Mouse (Mus musculus) layer of hippocampus, adult 9-10 months (tissue): ENCODE measurements around the gene D330020A13Rik.

ENCODE experiments used
- DNase-seq: peaks from one replicate; pipeline ENCODE4 v3.0.0; 2022; ENCODE audit warnings: low spot score

Gene D330020A13Rik

GRCm38 (mm10) chr6:120294056-120294784 lies at the start of gene D330020A13Rik, which contains the start of gene B4galnt3:
Gene D330020A13Rik, plus strand, starts transcription at chr6:120294364.
Gene B4galnt3, minus strand, starts transcription at chr6:120294559.
- DNase-seq: no peak

- no peak for DNase-seq
Observed at GRCm38 (mm10) chr6:120246676-120247075, 47.5 kb upstream of the D330020A13Rik start.

- no peak for DNase-seq
Observed at GRCm38 (mm10) chr6:120249831-120250230, 44.3 kb upstream of the D330020A13Rik start.

- no peak for DNase-seq
Observed at GRCm38 (mm10) chr6:120251010-120251409, 43.2 kb upstream of the D330020A13Rik start.

GRCm38 (mm10) chr6:120252741-120253140 lies 41.4 kb upstream of the D330020A13Rik start:
- DNase-seq: no peak

- DNase-seq: no peak
Observed at GRCm38 (mm10) chr6:120254640-120255039, 39.5 kb upstream of the D330020A13Rik start.

GRCm38 (mm10) chr6:120255144-120255543 lies 39.0 kb upstream of the D330020A13Rik start:
- DNase-seq: no peak

GRCm38 (mm10) chr6:120255701-120256100 lies 38.5 kb upstream of the D330020A13Rik start:
- no peak for DNase-seq

- DNase-seq: no peak
Observed at GRCm38 (mm10) chr6:120256431-120256935, 37.7 kb upstream of the D330020A13Rik start.

- no peak for DNase-seq
Observed at GRCm38 (mm10) chr6:120259481-120259880, 34.7 kb upstream of the D330020A13Rik start.

- no peak for DNase-seq
Observed at GRCm38 (mm10) chr6:120262886-120263531, 31.2 kb upstream of the D330020A13Rik start.

- DNase-seq: no peak
Observed at GRCm38 (mm10) chr6:120263608-120264007, 30.6 kb upstream of the D330020A13Rik start.

GRCm38 (mm10) chr6:120264151-120264550 lies 30.0 kb upstream of the D330020A13Rik start:
- DNase-seq: no peak

- DNase-seq: no peak
Observed at GRCm38 (mm10) chr6:120274181-120274580, 20.0 kb upstream of the D330020A13Rik start.

- no peak for DNase-seq
Observed at GRCm38 (mm10) chr6:120274887-120275286, 19.3 kb upstream of the D330020A13Rik start.

- DNase-seq: no peak
Observed at GRCm38 (mm10) chr6:120275301-120275700, 18.9 kb upstream of the D330020A13Rik start.

- DNase-seq: no peak
Observed at GRCm38 (mm10) chr6:120276874-120277449, 17.2 kb upstream of the D330020A13Rik start.

GRCm38 (mm10) chr6:120287279-120287678 lies 6.9 kb upstream of the D330020A13Rik start:
- no peak for DNase-seq

GRCm38 (mm10) chr6:120288541-120288940 lies 5.6 kb upstream of the D330020A13Rik start:
- DNase-seq: no peak

- no peak for DNase-seq
Observed at GRCm38 (mm10) chr6:120289430-120289829, 4.7 kb upstream of the D330020A13Rik start.

- DNase-seq: no peak
Observed at GRCm38 (mm10) chr6:120291396-120292009, 2.7 kb upstream of the D330020A13Rik start.

- no peak for DNase-seq
Observed at GRCm38 (mm10) chr6:120294785-120295133, 595 bp downstream of the D330020A13Rik start.
